Mouse (Mus musculus) hindbrain, embryonic 10.5 days (tissue): ENCODE measurements around the gene Tmcc1. TPM values are rescaled to one million over a fixed set of nuclear protein-coding genes. Genes with fewer than 3 reads are reported as not detected.

Experiments used
- DNase-seq: peaks from one replicate; pipeline ENCODE4 v3.0.0-alpha.2; 2017; ENCODE audit warnings: low spot score
- H3K27ac ChIP-seq: fragments of 300-500 bp; sonication (generic); 2 replicates; pipeline ENCODE4 v1.5.1; 2016; ENCODE audit warnings: mild to moderate bottlenecking, moderate library complexity
- H3K27me3 ChIP-seq: fragments of 300-500 bp; sonication (generic); 2 replicates; pipeline ENCODE4 v1.6.1; 2016; ENCODE audit warnings: mild to moderate bottlenecking; ENCODE audit not compliant: poor library complexity, insufficient read depth, severe bottlenecking
- H3K36me3 ChIP-seq: fragments of 300-500 bp; sonication (generic); 2 replicates; pipeline ENCODE4 v1.6.1; 2016; ENCODE audit warnings: mild to moderate bottlenecking, moderate library complexity
- H3K4me1 ChIP-seq: fragments of 300-500 bp; sonication (generic); replicated peaks from 2 replicates; pipeline ENCODE4 v1.6.1; 2016; ENCODE audit warnings: mild to moderate bottlenecking
- H3K4me3 ChIP-seq: fragments of 300-500 bp; sonication (generic); 2 replicates; pipeline ENCODE4 v1.5.1; 2016; ENCODE audit warnings: mild to moderate bottlenecking, moderate library complexity
- H3K9me3 ChIP-seq: fragments of 300-500 bp; sonication (generic); 2 replicates; pipeline ENCODE4 v1.6.1; 2016; ENCODE audit warnings: mild to moderate bottlenecking, moderate library complexity
- WGBS: fragments of 180-500 bp; shearing (Covaris S2); methylation state at CpG from one replicate; pipeline ENCODE4 v1.1.7; 2016; 5-methylcytosine and 5-hydroxymethylcytosine counted together
- polyA plus RNA-seq: library from polyadenylated mRNA; unstranded; fragments of >200 nt; fragmentation: Nextera tagmentation; extraction: Ambion mirVana; gene quantifications from 2 replicates; pipeline ENCODE4 v1.2.1, GENCODE M21; 2016

The Tmcc1 gene
- polyA plus RNA-seq, 1 experiment from 2014 or later, result 17.9 TPM

DNA sequence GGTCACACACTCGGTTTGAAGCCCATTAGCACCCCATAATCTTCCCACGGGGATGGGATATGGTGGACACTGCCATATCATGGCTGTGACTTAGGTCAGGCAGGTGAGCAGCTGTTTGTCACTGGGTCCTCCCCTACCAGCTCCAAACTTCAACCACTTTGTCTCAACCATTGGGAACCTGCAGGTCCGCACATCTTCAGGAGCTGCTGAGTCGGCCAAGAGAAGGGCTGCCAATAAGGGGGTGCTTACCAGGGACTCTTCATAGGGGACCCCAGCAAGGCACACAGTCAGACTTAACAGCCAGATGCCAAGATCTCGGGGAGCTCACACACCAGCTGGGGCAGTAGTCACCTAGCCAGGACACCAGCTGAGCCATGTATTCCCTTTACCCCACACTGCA, 192.4 kb downstream of the Tmcc1 start:
- Histone ChIP-seq H3K27ac (no peak overlapping the region), H3K4me1 (peaks cover 70% of the 10 kb centered on the region), H3K4me3 (no peak overlapping the region), H3K27me3 (peaks cover 23% of the 10 kb centered on the region), H3K9me3 (no peaks in the 10 kb centered on the region), H3K36me3 (no peaks in the 10 kb centered on the region)
- WGBS, result 85% methylated on average over 5 of the region's 5 CpGs
- no peak for DNase-seq

DNA sequence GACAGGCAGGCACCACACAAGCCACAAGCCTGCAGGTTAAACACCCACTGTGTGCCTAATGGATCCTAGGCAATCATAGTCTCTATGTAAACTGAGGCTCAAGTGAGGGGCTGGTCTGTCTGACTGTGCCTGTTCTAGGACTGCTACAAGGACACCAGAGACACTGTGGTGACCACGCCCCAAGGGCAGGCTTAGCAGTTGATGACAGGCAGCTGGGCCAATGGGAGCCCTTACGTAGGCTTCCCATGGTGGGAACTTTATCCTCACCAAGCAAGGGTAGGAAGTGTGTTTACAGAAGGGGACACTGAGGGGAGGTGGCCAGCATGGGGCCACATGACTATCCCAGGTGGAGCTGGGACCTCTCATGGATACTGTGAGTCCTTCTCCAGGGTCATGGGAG, 194.1 kb downstream of the Tmcc1 start:
- Histone ChIP-seq H3K27me3 (peaks cover 34% of the 10 kb centered on the region), H3K27ac (peak overlapping the region; percentile 2; the same call in 1 of the 2 replicates), H3K4me3 (no peak overlapping the region), H3K9me3 (no peaks in the 10 kb centered on the region), H3K36me3 (no peaks in the 10 kb centered on the region), H3K4me1 (peaks cover 73% of the 10 kb centered on the region)
- WGBS, result 89% methylated on average over 2 of the region's 2 CpGs
- no peak for DNase-seq

DNA sequence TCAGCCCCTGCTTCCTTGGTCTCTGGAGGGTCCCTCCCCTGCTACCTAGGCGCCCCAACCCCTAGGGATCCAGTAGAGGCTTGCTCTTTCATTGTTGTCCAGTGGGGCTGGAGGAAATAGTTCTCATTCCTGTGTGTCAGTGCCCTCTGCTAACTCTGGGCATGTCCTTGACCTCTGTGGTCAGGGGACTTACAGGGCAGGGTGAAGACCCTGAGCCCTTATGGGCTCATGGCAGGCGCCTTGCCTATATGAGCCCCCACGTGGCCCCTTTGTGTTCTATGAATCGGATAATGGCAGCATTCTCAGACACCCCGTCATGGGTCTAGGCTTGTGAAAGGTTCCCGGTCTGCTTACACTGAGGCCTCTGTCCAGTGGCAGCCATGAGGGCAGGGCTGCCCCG, 194.5 kb downstream of the Tmcc1 start:
- Histone ChIP-seq H3K36me3 (no peaks in the 10 kb centered on the region), H3K27me3 (peaks cover 38% of the 10 kb centered on the region), H3K9me3 (no peaks in the 10 kb centered on the region), H3K4me1 (peaks cover 73% of the 10 kb centered on the region), H3K4me3 (no peak overlapping the region), H3K27ac (peak overlapping the region; percentile 2)
- DNase-seq, result no peak
- 74% methylated on average over 7 of the region's 7 CpGs for whole genome bisulfite sequencing

DNA sequence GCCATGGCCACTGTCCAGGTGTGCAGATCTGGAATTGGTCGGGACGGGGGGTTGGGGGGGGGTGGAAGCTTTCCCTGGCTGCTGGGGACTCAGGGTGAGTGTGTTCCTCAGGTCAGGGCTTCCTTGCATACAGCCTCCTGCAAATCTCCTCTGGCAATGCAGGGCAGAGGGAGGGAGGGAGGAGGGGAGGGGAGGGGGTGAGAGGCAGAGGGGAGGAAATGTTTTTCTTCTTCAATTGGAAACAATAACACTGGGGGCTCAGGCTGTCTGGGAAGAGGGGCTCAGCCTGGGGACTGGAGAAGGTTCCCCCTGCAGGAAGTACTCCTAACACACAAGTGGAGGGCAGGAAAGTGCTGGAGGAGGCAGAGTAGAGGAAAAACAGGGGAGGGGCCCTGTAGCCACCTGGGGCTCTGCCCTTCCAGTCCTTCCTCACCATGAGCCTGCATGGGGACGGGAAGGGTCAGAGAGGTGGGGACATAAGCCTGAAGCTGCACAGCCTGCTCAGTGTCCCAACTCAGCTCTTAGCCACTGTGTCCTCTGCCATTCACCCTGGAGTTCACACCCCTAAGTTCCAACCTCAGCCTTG, 195.5 kb downstream of the Tmcc1 start:
- WGBS, result 19% methylated on average over 3 of the region's 3 CpGs
- Histone ChIP-seq H3K27ac (peak overlapping the region; percentile 2), H3K36me3 (no peaks in the 10 kb centered on the region), H3K9me3 (no peaks in the 10 kb centered on the region), H3K27me3 (peaks cover 47% of the 10 kb centered on the region), H3K4me1 (peaks cover 76% of the 10 kb centered on the region), H3K4me3 (no peak overlapping the region)
- no peak for DNase-seq

DNA sequence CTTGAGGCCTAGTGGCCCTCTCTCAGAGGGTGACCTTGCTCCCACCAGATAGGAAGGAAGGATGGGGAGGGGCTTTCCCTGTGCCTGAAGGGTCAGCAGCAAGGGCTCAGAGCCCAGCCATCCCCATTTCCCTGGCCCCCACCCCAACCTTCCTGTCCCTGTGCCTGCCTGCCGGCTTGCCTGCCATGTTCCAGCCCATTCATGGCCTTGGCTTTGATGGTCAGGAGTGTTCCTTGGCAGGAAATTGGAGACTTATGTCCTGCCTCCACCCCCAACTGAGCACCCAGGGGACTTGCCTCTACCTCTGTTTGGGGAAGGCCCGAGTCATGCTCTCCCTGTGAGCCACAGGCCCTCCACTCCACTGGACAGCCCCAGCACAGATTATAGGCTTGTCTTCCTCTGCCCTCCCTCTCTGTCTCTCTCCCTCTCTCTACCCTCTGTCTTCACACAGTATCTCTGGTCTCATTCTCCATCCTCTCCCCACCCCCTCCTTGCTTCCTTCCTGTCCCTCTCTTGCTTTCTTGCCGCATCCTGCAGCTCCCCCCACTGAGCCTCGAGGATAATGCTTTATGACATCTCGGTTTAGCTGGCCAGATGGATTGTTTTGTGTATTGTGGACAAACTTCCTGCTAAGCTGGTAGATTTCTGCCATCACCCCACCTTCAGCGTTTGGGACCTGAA, 197.0 kb downstream of the Tmcc1 start:
- no peak for DNase-seq
- Histone ChIP-seq H3K27me3 (peaks cover 59% of the 10 kb centered on the region), H3K4me3 (no peak overlapping the region), H3K4me1 (peaks cover 78% of the 10 kb centered on the region), H3K27ac (peak overlapping the region; percentile 31; the same call in 1 of the 2 replicates), H3K36me3 (no peaks in the 10 kb centered on the region), H3K9me3 (no peaks in the 10 kb centered on the region)
- 36% methylated on average over 6 of the region's 6 CpGs for WGBS

DNA sequence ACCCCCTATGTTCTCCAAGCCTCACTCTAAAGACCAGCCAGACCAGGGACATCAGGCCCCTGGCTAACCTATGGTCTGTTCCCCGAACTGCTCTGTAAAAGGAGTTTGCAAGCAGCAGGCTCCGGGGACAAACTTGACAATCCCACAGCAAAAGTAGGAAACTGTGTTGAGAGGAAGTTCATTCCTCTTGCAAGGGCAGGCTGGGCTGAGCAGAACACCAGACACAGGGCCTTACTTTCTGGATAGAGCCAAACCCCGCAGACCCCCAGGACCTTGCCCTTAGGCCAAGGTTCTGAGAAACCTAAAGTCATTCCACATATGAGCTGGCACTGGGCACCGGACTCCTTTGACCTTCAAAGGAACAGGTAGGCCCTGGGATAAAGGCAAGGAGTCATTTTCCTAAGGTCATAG, 197.8 kb downstream of the Tmcc1 start:
- 56% methylated on average over 4 of the region's 4 CpGs for WGBS
- peaks cover 85% of the 10 kb centered on the region for H3K4me1 ChIP-seq
- no peaks in the 10 kb centered on the region for H3K36me3 ChIP-seq
- peaks cover 67% of the 10 kb centered on the region for H3K27me3 ChIP-seq
- no peaks in the 10 kb centered on the region for H3K9me3 ChIP-seq
- peak overlapping the region; percentile 60 for H3K4me3 ChIP-seq
- H3K27ac ChIP-seq, result 0 out of 2 replicates have a peak overlapping the region, but pooled peaks have one; percentile 70
- DNase-seq, result no peak

DNA sequence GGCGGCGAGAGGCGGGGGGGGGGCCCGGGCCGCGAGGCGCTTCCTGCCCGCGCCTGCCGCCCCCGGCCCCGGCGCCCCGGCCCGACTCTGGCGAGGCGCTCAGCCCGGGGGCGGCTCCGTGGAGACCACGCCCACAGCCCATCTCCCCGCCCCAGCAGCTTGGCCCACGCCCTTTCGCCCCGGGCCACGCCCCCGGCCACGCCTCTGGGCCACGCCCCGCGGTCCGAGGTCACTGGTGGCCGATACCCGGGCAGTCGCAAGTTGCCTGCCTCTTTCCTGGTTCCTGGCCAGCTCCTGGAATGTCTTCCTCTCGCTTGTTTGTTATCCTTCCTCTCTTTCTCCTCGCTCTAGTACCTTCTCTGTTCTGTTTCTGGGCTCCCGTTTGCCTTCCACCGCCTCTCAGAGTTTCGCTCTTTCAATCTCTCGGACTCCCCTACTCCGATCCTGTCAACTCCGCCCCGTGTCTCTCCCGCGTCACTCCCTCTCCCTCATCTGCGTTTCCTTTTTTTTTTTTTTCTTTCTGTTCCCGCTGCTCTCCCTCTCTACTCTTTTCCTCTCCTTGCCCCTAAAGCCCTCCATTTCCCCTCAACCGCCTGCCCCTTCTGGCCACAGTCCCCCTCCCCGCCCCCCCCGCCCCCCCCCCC, 198.3 kb downstream of the Tmcc1 start, which contains the start of gene Plxnd1:
Plxnd1 (minus strand) TSS at position 129 of the 644 bp plus-strand sequence.
- Histone ChIP-seq H3K27me3 (peaks cover 72% of the 10 kb centered on the region), H3K9me3 (no peaks in the 10 kb centered on the region), H3K4me1 (peaks cover 88% of the 10 kb centered on the region), H3K4me3 (peak within 1 kb of the TSS; percentile 60), H3K27ac (peak within 1 kb of the TSS; percentile 81), H3K36me3 (no peaks in the 10 kb centered on the region)
- DNase-seq, result peak; percentile 91
- 1% methylated on average over 49 of the region's 51 CpGs for WGBS

DNA sequence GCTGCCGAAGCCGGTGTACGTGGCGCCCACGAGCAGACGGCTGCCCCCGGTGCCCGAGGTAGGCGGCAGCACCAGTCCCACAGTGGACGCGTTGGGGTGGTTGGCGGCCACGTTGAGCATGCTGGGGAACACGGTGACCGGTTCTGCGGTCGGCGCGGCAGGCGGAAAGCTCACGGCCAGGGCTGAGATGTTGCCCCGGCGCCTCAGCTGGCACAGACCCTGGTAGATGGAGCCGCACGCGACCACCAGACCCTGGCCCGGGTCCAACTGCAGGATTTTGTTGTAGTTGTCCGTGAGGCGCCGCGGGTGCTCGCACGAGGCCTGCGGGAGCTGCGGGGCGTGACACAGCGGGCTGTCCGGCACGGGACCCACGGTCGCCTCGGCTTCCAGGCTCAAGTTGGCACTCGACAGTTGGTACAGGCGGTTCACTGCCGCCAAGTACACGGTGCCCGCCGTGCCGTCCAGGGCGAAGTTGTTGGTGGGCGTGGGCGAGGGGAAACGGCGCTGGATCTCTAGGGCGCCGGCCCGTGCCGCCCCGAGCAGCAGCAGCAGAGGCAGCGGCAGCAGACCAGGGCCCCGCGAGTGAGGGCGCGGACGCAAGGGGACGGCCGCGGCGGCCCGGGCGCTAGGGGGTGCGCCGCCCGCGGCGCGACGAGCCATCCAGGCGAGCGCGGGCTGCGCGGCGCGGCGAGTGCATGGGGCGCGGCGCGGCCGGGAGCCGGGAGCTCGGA, 199.0 kb downstream of the Tmcc1 start:
- Histone ChIP-seq H3K36me3 (no peaks in the 10 kb centered on the region), H3K9me3 (no peaks in the 10 kb centered on the region), H3K4me1 (peaks cover 89% of the 10 kb centered on the region), H3K27me3 (peaks cover 78% of the 10 kb centered on the region), H3K27ac (peak overlapping the region; percentile 81), H3K4me3 (peak overlapping the region; percentile 60)
- DNase-seq, result peak; percentile 43
- WGBS, result 1% methylated on average over 93 of the region's 93 CpGs

DNA sequence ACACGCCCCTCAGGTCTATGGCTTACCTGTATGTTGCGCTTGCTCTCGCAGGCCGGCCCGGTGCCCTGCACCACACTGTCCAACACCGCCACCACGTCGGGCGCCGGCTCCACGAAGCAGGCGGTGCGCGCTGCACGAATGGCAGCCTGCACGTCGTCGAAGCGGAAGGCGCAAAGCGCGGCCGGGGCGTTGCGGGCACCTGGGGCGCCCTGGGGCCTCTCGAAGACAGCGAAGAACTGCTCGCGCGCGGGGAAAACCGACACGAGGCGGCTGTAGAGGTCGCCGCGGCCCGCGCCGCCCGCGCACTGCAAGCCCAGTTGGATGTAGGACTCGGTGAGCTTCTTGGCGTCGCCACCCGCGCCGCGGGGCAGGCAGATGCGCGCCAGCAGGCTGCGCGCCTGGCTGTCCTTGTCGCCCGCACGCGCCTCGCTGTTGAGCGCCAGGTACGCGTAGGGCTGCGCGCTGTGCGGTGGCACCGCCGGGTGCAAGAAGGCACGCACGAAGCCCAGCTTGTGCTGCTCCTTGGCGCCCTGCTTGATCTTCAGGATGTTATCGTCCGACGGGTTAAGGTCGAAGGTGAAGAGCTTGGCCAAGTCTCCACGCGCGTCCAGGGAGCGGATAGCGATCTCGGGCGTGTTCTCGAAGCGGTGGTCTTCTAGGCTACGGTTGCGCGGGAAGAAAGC, 199.7 kb downstream of the Tmcc1 start:
- WGBS, result 2% methylated on average over 86 of the region's 86 CpGs
- H3K27me3 ChIP-seq, result peaks cover 78% of the 10 kb centered on the region
- no peak for DNase-seq

DNA sequence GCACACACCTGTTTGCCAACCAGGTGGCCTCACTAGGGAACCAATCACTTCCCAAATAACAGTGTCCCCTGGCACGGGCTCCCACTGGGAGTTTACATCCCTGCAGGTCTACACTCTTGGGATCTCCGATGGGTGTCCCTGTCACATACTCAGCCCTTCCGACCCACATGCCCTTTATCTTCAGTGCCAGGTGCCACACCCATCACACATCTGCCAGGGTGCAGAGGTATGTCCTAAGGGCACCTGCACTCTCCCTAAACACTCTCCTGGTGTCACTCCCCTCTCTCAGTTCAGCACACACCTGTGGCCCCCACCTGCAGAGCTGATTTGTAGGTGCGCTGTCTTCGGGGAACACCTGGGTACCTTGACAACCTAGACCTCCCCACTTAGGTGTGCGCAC, 200.3 kb downstream of the Tmcc1 start:
- H3K27me3 ChIP-seq, result peaks cover 78% of the 10 kb centered on the region
- DNase-seq, result no peak
- WGBS, result 45% methylated on average over 6 of the region's 6 CpGs
- peak overlapping the region; percentile 60 for H3K4me3 ChIP-seq
- peaks cover 76% of the 10 kb centered on the region for H3K4me1 ChIP-seq
- H3K36me3 ChIP-seq, result no peaks in the 10 kb centered on the region
- peak overlapping the region; percentile 81; the same call in 1 of the 2 replicates for H3K27ac ChIP-seq
- H3K9me3 ChIP-seq, result no peaks in the 10 kb centered on the region

More for the DNA sequence above, 199.7 kb downstream of the Tmcc1 start:
- Histone ChIP-seq H3K4me1 (peaks cover 82% of the 10 kb centered on the region), H3K4me3 (peak overlapping the region; percentile 60), H3K36me3 (no peaks in the 10 kb centered on the region), H3K9me3 (no peaks in the 10 kb centered on the region), H3K27ac (peak overlapping the region; percentile 81)

DNA sequence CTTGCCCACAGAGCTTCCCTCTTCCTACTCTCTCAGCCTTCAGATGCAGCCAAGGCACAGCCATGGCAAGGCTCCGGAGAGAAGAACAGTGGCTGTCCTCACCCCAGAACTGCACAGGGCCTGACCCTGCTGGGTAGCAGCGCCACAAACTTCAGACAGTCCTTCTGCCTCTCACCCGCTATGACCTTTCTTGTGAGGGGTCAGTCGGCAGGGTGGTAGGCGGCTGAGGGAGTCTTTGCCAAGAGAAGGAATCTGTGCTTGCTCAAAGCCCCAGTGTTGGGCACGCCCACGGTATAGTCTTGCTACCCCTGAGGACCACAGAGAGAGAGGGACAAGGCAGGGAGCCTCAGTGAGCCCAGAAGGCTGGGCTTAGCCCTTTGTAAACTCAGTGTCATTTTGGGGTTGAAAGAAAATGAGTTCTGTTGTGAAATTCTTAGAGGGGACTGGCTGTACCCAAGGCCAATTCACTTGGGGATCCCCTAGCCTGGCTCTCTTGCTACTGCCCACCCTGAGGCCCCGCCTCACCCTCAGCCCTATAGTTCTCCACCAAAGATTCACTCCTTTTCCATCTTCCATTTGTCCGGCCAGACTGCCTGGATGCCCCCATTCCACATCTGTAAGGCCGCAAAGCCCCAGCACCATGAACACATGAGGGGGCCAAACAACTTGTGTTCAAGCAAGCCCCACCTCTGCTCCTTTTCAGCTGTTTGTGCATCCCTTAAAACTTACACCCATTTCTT, 201.2 kb downstream of the Tmcc1 start:
- H3K4me1 ChIP-seq, result peaks cover 74% of the 10 kb centered on the region
- peak overlapping the region; percentile 41 for H3K27ac ChIP-seq
- no peak for DNase-seq

More for the DNA sequence above, 201.2 kb downstream of the Tmcc1 start:
- 26% methylated on average over 10 of the region's 10 CpGs for WGBS
- no peaks in the 10 kb centered on the region for H3K9me3 ChIP-seq
- H3K27me3 ChIP-seq, result peaks cover 73% of the 10 kb centered on the region
- no peaks in the 10 kb centered on the region for H3K36me3 ChIP-seq
- H3K4me3 ChIP-seq, result peak overlapping the region; percentile 60
